Mouse (Mus musculus): Measurements from ENCODE around the gene Zic4. TPM values are rescaled to one million over a fixed set of nuclear protein-coding genes. Genes with fewer than 3 reads are reported as not detected.

Zic4 gene
- polyA plus RNA-seq, 1 experiment, result 0.02 TPM

- no peak overlapping the region for H3K4me3 ChIP-seq (replicated peaks)
- no peaks in the 10 kb centered on the region for H3K36me3 ChIP-seq (ENCODE audit: control insufficient read depth)
- H3K4me1 ChIP-seq (ENCODE audit: control insufficient read depth), result no peaks in the 10 kb centered on the region
- H3K27me3 ChIP-seq (ENCODE audit: control insufficient read depth), result peaks cover 83% of the 10 kb centered on the region
- no peak for TF ChIP-seq TAL1 (IDR thresholded peaks at IDR 0.05; ENCODE audit: low read length)
- no peak for TF ChIP-seq GATA1 (IDR thresholded peaks at IDR 0.05; ENCODE audit: low read length)
- no peaks in the 10 kb centered on the region for H3K9me3 ChIP-seq (ENCODE audit: control insufficient read depth, low read length)
Measured at GRCm38 (mm10) chr9:91353551-91354433, 8.4 kb upstream of the Zic4 start.

GRCm38 (mm10) chr9:91354434-91355269, 7.6 kb upstream of the Zic4 start:
- Histone ChIP-seq H3K4me1 (ENCODE audit: control insufficient read depth) (no peaks in the 10 kb centered on the region), H3K9me3 (ENCODE audit: control insufficient read depth, low read length) (no peaks in the 10 kb centered on the region), H3K27me3 (ENCODE audit: control insufficient read depth) (peaks cover 92% of the 10 kb centered on the region), H3K36me3 (ENCODE audit: control insufficient read depth) (no peaks in the 10 kb centered on the region), H3K4me3 (replicated peaks) (no peak overlapping the region)
- TF ChIP-seq TAL1 (IDR thresholded peaks at IDR 0.05; ENCODE audit: low read length) (no peak), GATA1 (IDR thresholded peaks at IDR 0.05; ENCODE audit: low read length) (no peak)

- no peak for TF ChIP-seq TAL1 (IDR thresholded peaks at IDR 0.05; ENCODE audit: low read length)
- TF ChIP-seq GATA1 (IDR thresholded peaks at IDR 0.05; ENCODE audit: low read length), result no peak
- no peaks in the 10 kb centered on the region for H3K36me3 ChIP-seq (ENCODE audit: control insufficient read depth)
- H3K4me1 ChIP-seq (ENCODE audit: control insufficient read depth), result no peaks in the 10 kb centered on the region
- no peaks in the 10 kb centered on the region for H3K9me3 ChIP-seq (ENCODE audit: control insufficient read depth, low read length)
- H3K4me3 ChIP-seq (replicated peaks), result no peak overlapping the region
- H3K27me3 ChIP-seq (ENCODE audit: control insufficient read depth), result peaks cover 96% of the 10 kb centered on the region
Measured at GRCm38 (mm10) chr9:91355270-91355589, 7.0 kb upstream of the Zic4 start.

GRCm38 (mm10) chr9:91355629-91356352, 6.4 kb upstream of the Zic4 start:
- peaks cover 96% of the 10 kb centered on the region for H3K27me3 ChIP-seq (ENCODE audit: control insufficient read depth)
- no peaks in the 10 kb centered on the region for H3K4me1 ChIP-seq (ENCODE audit: control insufficient read depth)
- H3K9me3 ChIP-seq (ENCODE audit: control insufficient read depth, low read length), result no peaks in the 10 kb centered on the region
- H3K36me3 ChIP-seq (ENCODE audit: control insufficient read depth), result no peaks in the 10 kb centered on the region
- no peak overlapping the region for H3K4me3 ChIP-seq (replicated peaks)
- no peak for TF ChIP-seq TAL1 (IDR thresholded peaks at IDR 0.05; ENCODE audit: low read length)
- no peak for TF ChIP-seq GATA1 (IDR thresholded peaks at IDR 0.05; ENCODE audit: low read length)

- Histone ChIP-seq H3K36me3 (ENCODE audit: control insufficient read depth) (no peaks in the 10 kb centered on the region), H3K9me3 (ENCODE audit: control insufficient read depth, low read length) (no peaks in the 10 kb centered on the region), H3K4me3 (replicated peaks) (no peak overlapping the region), H3K4me1 (ENCODE audit: control insufficient read depth) (no peaks in the 10 kb centered on the region), H3K27me3 (ENCODE audit: control insufficient read depth) (peaks cover 96% of the 10 kb centered on the region)
- TF ChIP-seq TAL1 (IDR thresholded peaks at IDR 0.05; ENCODE audit: low read length) (no peak), GATA1 (IDR thresholded peaks at IDR 0.05; ENCODE audit: low read length) (no peak)
Measured at GRCm38 (mm10) chr9:91356353-91356740, 5.9 kb upstream of the Zic4 start.

- Histone ChIP-seq H3K36me3 (ENCODE audit: control insufficient read depth) (no peaks in the 10 kb centered on the region), H3K27me3 (ENCODE audit: control insufficient read depth) (peaks cover 96% of the 10 kb centered on the region), H3K4me3 (replicated peaks) (no peak overlapping the region), H3K9me3 (ENCODE audit: control insufficient read depth, low read length) (no peaks in the 10 kb centered on the region; the same call in 1 of the 2 replicates), H3K4me1 (ENCODE audit: control insufficient read depth) (no peaks in the 10 kb centered on the region)
- no peak for TF ChIP-seq GATA1 (IDR thresholded peaks at IDR 0.05; ENCODE audit: low read length)
- no peak for TF ChIP-seq TAL1 (IDR thresholded peaks at IDR 0.05; ENCODE audit: low read length)
Measured at GRCm38 (mm10) chr9:91357321-91357720, 4.9 kb upstream of the Zic4 start.

- H3K27me3 ChIP-seq (ENCODE audit: control insufficient read depth), result peaks cover 96% of the 10 kb centered on the region
- H3K36me3 ChIP-seq (ENCODE audit: control insufficient read depth), result no peaks in the 10 kb centered on the region
- no peaks in the 10 kb centered on the region for H3K4me1 ChIP-seq (ENCODE audit: control insufficient read depth)
- H3K4me3 ChIP-seq (replicated peaks), result no peak overlapping the region
- H3K9me3 ChIP-seq (ENCODE audit: control insufficient read depth, low read length), result peaks cover 1% of the 10 kb centered on the region; the same call in 1 of the 2 replicates
- no peak for TF ChIP-seq TAL1 (IDR thresholded peaks at IDR 0.05; ENCODE audit: low read length)
- no peak for TF ChIP-seq GATA1 (IDR thresholded peaks at IDR 0.05; ENCODE audit: low read length)
Measured at GRCm38 (mm10) chr9:91358851-91359687, 3.1 kb upstream of the Zic4 start.

Data from erythroblast, embryonic 14.5 days (primary cell).